Mouse (Mus musculus) frontal cortex, adult (tissue): ENCODE results near the gene Traf1.

Source experiments
- ATAC-seq: cut with Nextera tagmentation; 2 replicates; pipeline ENCODE4 v1.9.2; 2017; ENCODE audit warnings: mild to moderate bottlenecking, moderate library complexity, mixed read lengths; ENCODE audit not compliant: low TSS enrichment

Traf1 gene

GRCm38 (mm10) chr2:34941061-34941675, 20.4 kb downstream of the Traf1 start:
- no peak for ATAC-seq

- ATAC-seq, result no peak
These were observed 21.3 kb downstream of the Traf1 start for GRCm38 (mm10) chr2:34940246-34940645.

- ATAC-seq, result no peak
These were observed 23.0 kb downstream of the Traf1 start for GRCm38 (mm10) chr2:34938269-34939208.

GRCm38 (mm10) chr2:34937460-34937859, 24.1 kb downstream of the Traf1 start:
- no peak for ATAC-seq

GRCm38 (mm10) chr2:34927320-34927719, 34.3 kb downstream of the Traf1 start:
- ATAC-seq, result no peak

- no peak for ATAC-seq
These were observed 38.8 kb downstream of the Traf1 start for GRCm38 (mm10) chr2:34922729-34923128.

- ATAC-seq, result no peak
These were observed 41.4 kb downstream of the Traf1 start for GRCm38 (mm10) chr2:34920144-34920543.

GRCm38 (mm10) chr2:34915103-34915502, 46.5 kb downstream of the Traf1 start:
- ATAC-seq, result no peak

GRCm38 (mm10) chr2:34914823-34915082, 46.8 kb downstream of the Traf1 start:
- ATAC-seq, result no peak

- ATAC-seq, result peak; percentile 73; the same call in 1 of the 2 replicates
These were observed 47.3 kb downstream of the Traf1 start for GRCm38 (mm10) chr2:34914069-34914822.

GRCm38 (mm10) chr2:34913218-34914068, 48.1 kb downstream of the Traf1 start, which contains the start of gene Phf19:
Gene Phf19 (minus strand): TSS chr2:34914026.
- ATAC-seq, result no peak

GRCm38 (mm10) chr2:34912613-34913012, 49.0 kb downstream of the Traf1 start:
- ATAC-seq, result no peak

GRCm38 (mm10) chr2:34911871-34912270, 49.7 kb downstream of the Traf1 start:
- no peak for ATAC-seq

GRCm38 (mm10) chr2:34909719-34910118, 51.9 kb downstream of the Traf1 start:
- no peak for ATAC-seq

- peak; percentile 7; the same call in 1 of the 2 replicates for ATAC-seq
These were observed 54.5 kb downstream of the Traf1 start for GRCm38 (mm10) chr2:34906861-34907604.

- ATAC-seq, result no peak
These were observed 55.1 kb downstream of the Traf1 start for GRCm38 (mm10) chr2:34906426-34906825.

GRCm38 (mm10) chr2:34904849-34905542, 56.6 kb downstream of the Traf1 start:
- peak; percentile 93 for ATAC-seq

- no peak for ATAC-seq
These were observed 57.7 kb downstream of the Traf1 start for GRCm38 (mm10) chr2:34903652-34904405.

GRCm38 (mm10) chr2:34903191-34903590, 58.4 kb downstream of the Traf1 start:
- no peak for ATAC-seq
